ENCODE assay signal across 13 mouse cellular contexts in the genomic region with DNA sequence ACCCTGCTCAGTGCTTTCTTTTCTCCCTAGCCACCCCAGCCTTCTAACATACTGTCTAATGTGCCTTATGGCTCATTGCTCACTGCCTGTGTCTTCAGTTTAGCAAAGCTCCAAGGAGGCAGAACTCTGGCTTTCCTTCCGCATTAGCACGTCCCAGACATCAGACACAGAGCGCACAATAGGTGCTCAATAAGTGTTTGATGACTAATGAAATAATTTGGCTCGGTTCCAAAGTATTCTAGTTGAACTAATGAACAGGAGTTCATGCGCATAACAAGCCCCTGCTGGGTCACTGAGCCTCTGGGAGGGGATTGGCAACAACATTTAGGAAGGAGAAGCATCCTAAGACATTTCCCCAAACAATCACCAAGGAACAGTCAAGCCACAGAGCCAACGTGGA.
"Had no signal": no experiment of that assay in that cellular context is flagged by ENCODE, and none has a peak within 500 bp of the region (broad histone marks: within the 10 kb centered on the region; RNA-seq: fewer than 3 reads in every experiment).

No protein-coding gene starts in this region.

- H3K4me3 ChIP-seq: kidney, embryonic 15.5 days; limb, embryonic 13.5 days; midbrain, embryonic 12.5 days; neural tube, embryonic 15.5 days; stomach, embryonic 15.5 days had no signal

- H3K9me3 ChIP-seq: kidney, embryonic 15.5 days; limb, embryonic 13.5 days; midbrain, embryonic 12.5 days; neural tube, embryonic 15.5 days; stomach, embryonic 15.5 days had no signal

- H3K9ac ChIP-seq: kidney, embryonic 15.5 days; limb, embryonic 13.5 days; midbrain, embryonic 12.5 days; neural tube, embryonic 15.5 days; stomach, embryonic 15.5 days had no signal

- DNase-seq: kidney, adult 2 months; kidney, postnatal 14 days; lung, adult 18-20 months; right cerebral cortex, postnatal 4 days; spleen, adult 18-20 months; thymus, adult 2 months; thymus, postnatal 25 days had no signal

- H3K4me1 ChIP-seq: stomach, embryonic 15.5 days had no signal

- H3K36me3 ChIP-seq: kidney, embryonic 15.5 days; limb, embryonic 13.5 days; midbrain, embryonic 12.5 days; neural tube, embryonic 15.5 days; stomach, embryonic 15.5 days had no signal

- H3K27ac ChIP-seq: kidney, embryonic 15.5 days; limb, embryonic 13.5 days; midbrain, embryonic 12.5 days; neural tube, embryonic 15.5 days; stomach, embryonic 15.5 days had no signal

- H3K4me2 ChIP-seq: kidney, embryonic 15.5 days; limb, embryonic 13.5 days; liver, embryonic 11.5 days; midbrain, embryonic 12.5 days; neural tube, embryonic 15.5 days; stomach, embryonic 15.5 days had no signal
